ENCODE assay signal across 9 mouse cellular contexts in the genomic region with DNA sequence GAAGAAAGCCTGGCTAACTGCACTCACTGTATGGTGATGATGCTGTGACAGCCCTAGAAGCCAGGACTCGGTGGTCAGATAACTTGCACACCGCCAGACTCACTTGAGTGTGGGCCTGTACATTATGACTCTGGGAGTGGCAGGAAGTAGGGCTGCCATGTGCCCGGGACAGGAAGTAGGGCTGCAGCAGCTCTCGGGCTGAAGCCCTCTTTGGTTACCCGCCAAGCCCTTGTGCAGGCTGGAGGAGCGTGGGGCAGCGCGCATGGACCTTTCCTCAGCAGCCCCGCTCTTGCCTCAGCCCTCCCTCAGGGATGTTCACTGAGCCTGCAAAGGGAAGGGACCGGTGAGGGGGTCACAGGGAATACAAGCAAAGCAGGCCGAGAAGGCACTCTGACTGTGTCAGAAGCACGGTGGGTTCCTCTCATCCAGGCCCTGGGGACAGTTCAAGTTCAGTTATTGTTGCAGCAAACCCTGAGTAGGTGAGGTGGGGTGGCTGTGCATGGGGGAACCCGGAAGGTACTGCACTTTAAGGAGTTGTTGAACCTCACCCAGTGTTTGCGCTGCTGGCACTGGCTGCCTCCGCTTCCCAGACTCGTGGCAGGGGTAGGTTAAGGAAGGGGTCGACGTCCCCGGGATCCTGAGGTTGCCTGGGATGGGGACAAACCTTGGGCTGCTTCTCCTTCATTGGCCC. TPM values are rescaled to one million over a fixed set of nuclear protein-coding genes. Genes with fewer than 3 reads are reported as not detected.
DNase-seq lines count a peak whose midpoint lies in the region; ATAC-seq and TF ChIP-seq lines count a peak whose summit lies in the region.
"Had no signal": no experiment of that assay in that cellular context is flagged by ENCODE, and none has a peak within 500 bp of the region (broad histone marks: within the 10 kb centered on the region; RNA-seq: fewer than 3 reads in every experiment).

No protein-coding gene starts in this region.

- H3K9me3 ChIP-seq in midbrain, embryonic 10.5 days (replicated peaks): no peaks in the 10 kb centered on the region
- no peaks in the 10 kb centered on the region for H3K9me3 ChIP-seq in midbrain, embryonic 11.5 days (ENCODE audit: control insufficient read depth, low read length)
- H3K9me3 ChIP-seq in heart, postnatal 0 days (replicated peaks; ENCODE audit: control insufficient read depth, low read length): no peaks in the 10 kb centered on the region

- H3K36me3 ChIP-seq in midbrain, embryonic 10.5 days: peaks cover 49% of the 10 kb centered on the region
- H3K36me3 ChIP-seq in midbrain, embryonic 11.5 days (ENCODE audit: control insufficient read depth, insufficient read depth, low read length): peaks cover 14% of the 10 kb centered on the region
- peaks cover 32% of the 10 kb centered on the region for H3K36me3 ChIP-seq in heart, postnatal 0 days (replicated peaks; ENCODE audit: control insufficient read depth, insufficient read depth, low read length)

- 0 out of 2 replicates have a peak overlapping the region, but pooled peaks have one; percentile 4 for H3K4me3 ChIP-seq in midbrain, embryonic 10.5 days
- no peak overlapping the region for H3K4me3 ChIP-seq in midbrain, embryonic 11.5 days (ENCODE audit: low read depth, low read length)
- H3K4me3 ChIP-seq in heart, postnatal 0 days (ENCODE audit: low read depth, low read length): no peak overlapping the region
- H3K4me3 ChIP-seq: heart, adult 2 months had no signal

- 48% methylated on average over 19 of the region's 19 CpGs for WGBS in midbrain, embryonic 10.5 days
- 55% methylated on average over 19 of the region's 19 CpGs for WGBS in midbrain, embryonic 11.5 days
- WGBS in heart, postnatal 0 days: 33% methylated on average over 19 of the region's 19 CpGs

- 0 out of 2 replicates have a peak overlapping the region, but pooled peaks have one; percentile 17 for H3K27ac ChIP-seq in midbrain, embryonic 10.5 days (replicated peaks)
- H3K27ac ChIP-seq in midbrain, embryonic 11.5 days (ENCODE audit: low read depth, low read length): no peak overlapping the region
- 0 out of 2 replicates have a peak overlapping the region, but pooled peaks have one; percentile 13 for H3K27ac ChIP-seq in heart, postnatal 0 days (ENCODE audit: low read depth)
- H3K27ac ChIP-seq: heart, adult 2 months had no signal

- DNase-seq in midbrain, embryonic 10.5 days (ENCODE audit: low spot score): no peak
- no peak for DNase-seq in midbrain, embryonic 11.5 days (ENCODE audit: low spot score, missing footprints)
- DNase-seq in heart, postnatal 0 days (ENCODE audit: low spot score): no peak
- peak; percentile 56 for DNase-seq in lung, postnatal 10 days
- peak; percentile 59 to 61 for DNase-seq in thymus, postnatal 10 days (ENCODE audit: low spot score in 2 of 2)
- DNase-seq in cerebellum, adult 11 months: no peak
- no peak for DNase-seq in gastrocnemius, adult 18-20 months (ENCODE audit: low spot score)
- DNase-seq in c-Kit-positive CD71-positive TER-119-positive erythroid progenitor cells, embryonic 14.5 days (ENCODE audit: low spot score): no peak

- TF ChIP-seq EP300 in heart, postnatal 0 days (IDR thresholded peaks at IDR 0.05; ENCODE audit: low read depth): no peak

- no peak overlapping the region for H3K4me2 ChIP-seq in midbrain, embryonic 11.5 days
- H3K4me2 ChIP-seq in heart, postnatal 0 days (ENCODE audit: low read depth, low read length): peak overlapping the region; percentile 25; the same call in 1 of the 2 replicates

- H3K9ac ChIP-seq in midbrain, embryonic 11.5 days (ENCODE audit: low read length): no peak overlapping the region
- no peak overlapping the region for H3K9ac ChIP-seq in heart, postnatal 0 days (replicated peaks; ENCODE audit: low read depth, low read length)

- peaks cover 53% of the 10 kb centered on the region for H3K4me1 ChIP-seq in midbrain, embryonic 10.5 days
- peaks cover 17% of the 10 kb centered on the region for H3K4me1 ChIP-seq in midbrain, embryonic 11.5 days (ENCODE audit: control insufficient read depth, insufficient read depth, low read length)
- H3K4me1 ChIP-seq in heart, postnatal 0 days (ENCODE audit: control insufficient read depth, insufficient read depth): peaks cover 22% of the 10 kb centered on the region

- H3K27me3 ChIP-seq in midbrain, embryonic 10.5 days (ENCODE audit: low read depth, poor library complexity, severe bottlenecking): peaks cover 100% of the 10 kb centered on the region
- H3K27me3 ChIP-seq in midbrain, embryonic 11.5 days (ENCODE audit: control insufficient read depth, insufficient read depth, low read length): peaks cover 81% of the 10 kb centered on the region
- H3K27me3 ChIP-seq in heart, postnatal 0 days (ENCODE audit: control insufficient read depth, insufficient read depth, low read length): no peaks in the 10 kb centered on the region

- TF ChIP-seq CTCF in heart, postnatal 0 days (IDR thresholded peaks at IDR 0.05; ENCODE audit: low read depth): no peak

- ATAC-seq in midbrain, embryonic 11.5 days (ENCODE audit: low FRiP score): no peak
- no peak for ATAC-seq in heart, postnatal 0 days (ENCODE audit: insufficient read depth, low read depth)

RNA-seq across cellular contexts. Expression of a gene that starts 14.7 kb away (rescaled TPM):
- 47.2 and 47.9 TPM in 2 replicates for polyA plus RNA-seq in midbrain, embryonic 10.5 days (2016; fragmentation: Nextera tagmentation; extraction: Ambion mirVana)
- 47.7 and 54.3 TPM in 2 replicates for polyA plus RNA-seq in midbrain, embryonic 11.5 days (2014; fragmentation: Nextera tagmentation; extraction: Ambion mirVana)
- total RNA-seq in heart, postnatal 0 days (2014; rRNA removed; ENCODE audit: low replicate concordance): 7.3 and 33.1 TPM in 2 replicates
- 31.0 and 32.4 TPM in 2 replicates for polyA plus RNA-seq in heart, postnatal 0 days (2015; fragmentation: Nextera tagmentation; extraction: Ambion mirVana)
- 10 to 100 TPM; 16.7 to 19.6 TPM for total RNA-seq in gastrocnemius, adult 18-20 months (2021)

RNA-seq across cellular contexts. Expression of a gene that starts 14.8 kb away (rescaled TPM):
- polyA plus RNA-seq in midbrain, embryonic 10.5 days (2016; fragmentation: Nextera tagmentation; extraction: Ambion mirVana): 22.3 and 23.0 TPM in 2 replicates
- 14.3 and 16.5 TPM in 2 replicates for polyA plus RNA-seq in midbrain, embryonic 11.5 days (2014; fragmentation: Nextera tagmentation; extraction: Ambion mirVana)
- total RNA-seq in heart, postnatal 0 days (2014; rRNA removed; ENCODE audit: low replicate concordance): 12.7 and 16.1 TPM in 2 replicates
- polyA plus RNA-seq in heart, postnatal 0 days (2015; fragmentation: Nextera tagmentation; extraction: Ambion mirVana): 9.3 and 11.0 TPM in 2 replicates
- total RNA-seq in gastrocnemius, adult 18-20 months (2021): 10 to 100 TPM; 14.8 to 15.1 TPM

Comparison
In these comparisons a context has a peak if more than half of its experiments do, and no peak if none do; other contexts are left out.
1. DNase-seq: peak in lung, postnatal 10 days (single experiment) and thymus, postnatal 10 days (2 of 2); none in midbrain, embryonic 10.5 days (single experiment), midbrain, embryonic 11.5 days (single experiment), heart, postnatal 0 days (single experiment), cerebellum, adult 11 months (single experiment), gastrocnemius, adult 18-20 months (single experiment) and c-Kit-positive CD71-positive TER-119-positive erythroid progenitor cells, embryonic 14.5 days (single experiment).